Mouse (Mus musculus): ENCODE measurements at regions not wholly inside any gene's neighbourhood (a gene's known extent, or its start where the extent isn't known, plus 50 kb on each side); places are given as distances from the start of the nearest gene placed in this dataset.

GRCm38 (mm10) chr3:143978703-143979102 lies 226.3 kb downstream of the Lmo4 start:
- H3K4me3 ChIP-seq (ENCODE audit: control insufficient read depth in 1 of 2, insufficient read depth in 1 of 2, low read depth in 2 of 2, low read length in 2 of 2): no peak overlapping the region
- no peaks in the 10 kb centered on the region for H3K4me1 ChIP-seq (ENCODE audit: control insufficient read depth in 1 of 2, insufficient read depth in 2 of 2, low read length in 2 of 2)
- no peaks in the 10 kb centered on the region for H3K9me3 ChIP-seq (replicated peaks; ENCODE audit: insufficient read depth, low read length)
- H3K36me3 ChIP-seq (ENCODE audit: control insufficient read depth in 1 of 2, insufficient read depth in 2 of 2, low read length in 2 of 2): no peaks in the 10 kb centered on the region
- no peak for TF ChIP-seq TBP (IDR thresholded peaks at IDR 0.05; ENCODE audit: low read depth, low read length)
- no peak for TF ChIP-seq POLR2A (IDR thresholded peaks at IDR 0.05; ENCODE audit: control insufficient read depth in 1 of 2, insufficient read depth in 1 of 2, low read depth in 1 of 2, low read length in 2 of 2, poor library complexity in 1 of 2)
- no peak for TF ChIP-seq UBTF (IDR thresholded peaks at IDR 0.05; ENCODE audit: borderline replicate concordance, insufficient read depth, low read depth, low read length)
- no peak for TF ChIP-seq SIN3A (IDR thresholded peaks at IDR 0.05; ENCODE audit: low read length)
- no peak for TF ChIP-seq GABPA (IDR thresholded peaks at IDR 0.05; ENCODE audit: low read depth, low read length)
- no peak for TF ChIP-seq MEF2A (IDR thresholded peaks at IDR 0.05; ENCODE audit: extremely low read depth, insufficient replicate concordance, low read depth, low read length, poor library complexity, severe bottlenecking)
- no peak for TF ChIP-seq USF1 (IDR thresholded peaks at IDR 0.05; ENCODE audit: low read depth, low read length)
- no peak for TF ChIP-seq MAX (IDR thresholded peaks at IDR 0.05; ENCODE audit: low read length)
- no peak for TF ChIP-seq MAFK (IDR thresholded peaks at IDR 0.05; ENCODE audit: borderline replicate concordance, low read depth, low read length)
- TF ChIP-seq NRF1 (IDR thresholded peaks at IDR 0.05; ENCODE audit: insufficient read depth, low read depth, low read length, poor library complexity, severe bottlenecking): no peak
- no peak for TF ChIP-seq POLR2AphosphoS5 (IDR thresholded peaks at IDR 0.05; ENCODE audit: borderline replicate concordance, low read depth, low read length)
- no peak for TF ChIP-seq ZMIZ1 (IDR thresholded peaks at IDR 0.05; ENCODE audit: low read depth, low read length)
- TF ChIP-seq TCF12 (IDR thresholded peaks at IDR 0.05; ENCODE audit: low read depth, low read length): no peak
- H3K79me2 ChIP-seq (ENCODE audit: control insufficient read depth, insufficient read depth, low read length, poor library complexity): no peaks in the 10 kb centered on the region
- no peak for DNase-seq (ENCODE audit: low read depth, low spot score)
- no peak overlapping the region for H3K9ac ChIP-seq (ENCODE audit: control insufficient read depth, low read depth, low read length, poor library complexity, severe bottlenecking)
- H3K27me3 ChIP-seq (ENCODE audit: control insufficient read depth in 1 of 2, insufficient read depth in 2 of 2, low read length in 2 of 2): no peaks in the 10 kb centered on the region
- no peak overlapping the region for H3K27ac ChIP-seq (ENCODE audit: control insufficient read depth, low read depth, low read length)

- no peak for TF ChIP-seq ZMIZ1 (IDR thresholded peaks at IDR 0.05; ENCODE audit: low read depth, low read length)
- no peak for TF ChIP-seq ZKSCAN1 (IDR thresholded peaks at IDR 0.05; ENCODE audit: low read depth, low read length)
- no peak for TF ChIP-seq HCFC1 (IDR thresholded peaks at IDR 0.05; ENCODE audit: low read depth, low read length)
- no peak for TF ChIP-seq JUND (IDR thresholded peaks at IDR 0.05; ENCODE audit: low read depth, low read length)
- no peak for TF ChIP-seq NELFE (IDR thresholded peaks at IDR 0.05; ENCODE audit: low read depth, low read length)
- TF ChIP-seq CHD2 (IDR thresholded peaks at IDR 0.05; ENCODE audit: low read length): no peak
- TF ChIP-seq CHD1 (IDR thresholded peaks at IDR 0.05; ENCODE audit: low read depth, low read length): no peak
- no peak for TF ChIP-seq SIN3A (IDR thresholded peaks at IDR 0.05; ENCODE audit: low read length)
- TF ChIP-seq GABPA (IDR thresholded peaks at IDR 0.05; ENCODE audit: low read depth, low read length): no peak
- TF ChIP-seq TAL1 (IDR thresholded peaks at IDR 0.05; ENCODE audit: low read length): no peak
- no peak for TF ChIP-seq MYC (IDR thresholded peaks at IDR 0.05; ENCODE audit: low read depth, low read length)
- no peak for TF ChIP-seq MEF2A (IDR thresholded peaks at IDR 0.05; ENCODE audit: extremely low read depth, insufficient replicate concordance, low read depth, low read length, poor library complexity, severe bottlenecking)
- TF ChIP-seq ZNF384 (IDR thresholded peaks at IDR 0.05; ENCODE audit: low read depth, low read length): no peak
- TF ChIP-seq UBTF (IDR thresholded peaks at IDR 0.05; ENCODE audit: borderline replicate concordance, insufficient read depth, low read depth, low read length): no peak
- TF ChIP-seq RAD21 (IDR thresholded peaks at IDR 0.05; ENCODE audit: low read depth, low read length): no peak
- no peak for TF ChIP-seq MAX (IDR thresholded peaks at IDR 0.05; ENCODE audit: low read length)
- no peak for TF ChIP-seq POLR2A (IDR thresholded peaks at IDR 0.05; ENCODE audit: control insufficient read depth in 1 of 2, insufficient read depth in 1 of 2, low read depth in 1 of 2, low read length in 2 of 2, poor library complexity in 1 of 2)
- no peak for TF ChIP-seq KAT2A (conservative IDR thresholded peaks at IDR 0.05; ENCODE audit: low read depth, low read length)
- TF ChIP-seq MAZ (IDR thresholded peaks at IDR 0.05; ENCODE audit: low read depth, low read length): no peak
- TF ChIP-seq CTCF (IDR thresholded peaks at IDR 0.05 in 2 of 3, conservative IDR thresholded peaks at IDR 0.05 in 1 of 3; ENCODE audit: control insufficient read depth in 1 of 3, insufficient read depth in 1 of 3, low read depth in 2 of 3, low read length in 3 of 3, poor library complexity in 1 of 3, severe bottlenecking in 1 of 3): no peak
- Histone ChIP-seq H3K27ac (ENCODE audit: control insufficient read depth, low read depth, low read length) (no peak overlapping the region), H3K27me3 (ENCODE audit: control insufficient read depth in 1 of 2, insufficient read depth in 2 of 2, low read length in 2 of 2) (no peaks in the 10 kb centered on the region), H3K4me3 (ENCODE audit: control insufficient read depth in 1 of 2, insufficient read depth in 1 of 2, low read depth in 2 of 2, low read length in 2 of 2) (no peak overlapping the region), H3K4me1 (ENCODE audit: control insufficient read depth in 1 of 2, insufficient read depth in 2 of 2, low read length in 2 of 2) (no peaks in the 10 kb centered on the region), H3K9me3 (replicated peaks; ENCODE audit: insufficient read depth, low read length) (no peaks in the 10 kb centered on the region), H3K79me2 (ENCODE audit: control insufficient read depth, insufficient read depth, low read length, poor library complexity) (no peaks in the 10 kb centered on the region), H3K36me3 (ENCODE audit: control insufficient read depth in 1 of 2, insufficient read depth in 2 of 2, low read length in 2 of 2) (no peaks in the 10 kb centered on the region), H3K9ac (ENCODE audit: control insufficient read depth, low read depth, low read length, poor library complexity, severe bottlenecking) (no peak overlapping the region)
- DNase-seq (ENCODE audit: low read depth, low spot score): no peak
Measured at GRCm38 (mm10) chr3:143977886-143978447, 227.1 kb downstream of the Lmo4 start.
